Mouse (Mus musculus): ENCODE data around the gene Gid4.

DNA sequence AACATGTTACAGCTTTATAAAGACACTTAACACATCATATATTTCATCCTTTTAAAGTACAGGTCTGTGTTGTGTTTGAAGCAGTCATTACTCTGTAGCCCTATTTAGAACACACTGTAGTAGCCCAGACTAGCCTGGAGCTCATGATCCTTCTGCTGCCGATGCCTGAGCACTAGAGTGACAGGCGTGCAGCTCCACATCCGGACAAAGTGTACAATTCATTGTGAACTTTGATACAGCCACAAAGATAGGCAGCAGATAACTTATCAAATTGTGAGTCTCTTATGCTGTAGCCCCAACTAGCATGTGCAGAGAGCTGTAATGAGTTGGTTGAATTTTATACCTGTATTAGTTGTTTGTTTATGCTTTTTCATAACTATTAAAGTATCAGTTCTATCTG is 10.7 kb downstream of the Gid4 start:
- TF ChIP-seq CTCF (IDR thresholded peaks at IDR 0.05; ENCODE audit: borderline replicate concordance, insufficient read depth, low read depth, low read length) = no peak
- no peak for TF ChIP-seq POLR2A (IDR thresholded peaks at IDR 0.05; ENCODE audit: borderline replicate concordance, insufficient read depth, low read length)
